Mouse (Mus musculus) neural tube, embryonic 13.5 days (tissue): Measurements from ENCODE around the gene Rnf19b. TPM values are rescaled to one million over a fixed set of nuclear protein-coding genes. Genes with fewer than 3 reads are reported as not detected.

ENCODE experiments used
- ATAC-seq: fragments of 200-750 bp; cut with Nextera tagmentation; 2 replicates; pipeline ENCODE4 v1.8.0; 2017; ENCODE audit warnings: low read depth, mild to moderate bottlenecking, moderate TSS enrichment, moderate library complexity
- H3K27ac ChIP-seq: fragments of 300-500 bp; sonication (generic); replicated peaks from 2 replicates; pipeline ENCODE4 v1.5.1; 2015; ENCODE audit warnings: moderate library complexity, mild to moderate bottlenecking, inconsistent platforms
- H3K27me3 ChIP-seq: fragments of 300-500 bp; sonication (generic); 2 replicates; pipeline ENCODE4 v1.6.1; 2015; ENCODE audit warnings: mild to moderate bottlenecking, inconsistent platforms
- H3K36me3 ChIP-seq: fragments of 300-500 bp; sonication (generic); 2 replicates; pipeline ENCODE4 v1.6.1; 2015; ENCODE audit warnings: mild to moderate bottlenecking, inconsistent platforms
- H3K4me1 ChIP-seq: fragments of 300-500 bp; sonication (generic); replicated peaks from 2 replicates; pipeline ENCODE4 v1.6.1; 2015; ENCODE audit warnings: inconsistent platforms
- H3K4me2 ChIP-seq: fragments of 300-500 bp; sonication (generic); 2 replicates; pipeline ENCODE4 v1.6.1; 2015; ENCODE audit warnings: inconsistent platforms, mild to moderate bottlenecking, moderate library complexity
- H3K4me3 ChIP-seq: fragments of 300-500 bp; sonication (generic); 2 replicates; pipeline ENCODE4 v1.5.1; 2015; ENCODE audit warnings: mild to moderate bottlenecking, inconsistent platforms
- H3K9ac ChIP-seq: fragments of 300-500 bp; sonication (generic); 2 replicates; pipeline ENCODE4 v1.6.1; 2015; ENCODE audit warnings: moderate library complexity, mild to moderate bottlenecking, inconsistent platforms
- H3K9me3 ChIP-seq: fragments of 300-500 bp; sonication (generic); 2 replicates; pipeline ENCODE4 v1.6.1; 2016; ENCODE audit warnings: inconsistent platforms
- WGBS: fragments of 180-500 bp; shearing (Covaris S2); methylation state at CpG from one replicate; pipeline ENCODE4 v1.1.7; 2015; 5-methylcytosine and 5-hydroxymethylcytosine counted together
- polyA plus RNA-seq: library from polyadenylated mRNA; unstranded; fragments of >200 nt; fragmentation: Nextera tagmentation; extraction: Ambion mirVana; gene quantifications from 2 replicates; pipeline ENCODE4 v1.2.1, GENCODE M21; 2015

Gene Rnf19b
- polyA plus RNA-seq, 1 experiment from 2014 or later, result 22.4 TPM

- no peak for ATAC-seq
- H3K36me3 ChIP-seq, result no peaks in the 10 kb centered on the region
- WGBS, result 88% methylated on average over 1 of the region's 1 CpGs
- no peak overlapping the region for H3K27ac ChIP-seq
- H3K4me3 ChIP-seq, result no peak overlapping the region
- H3K4me2 ChIP-seq, result no peak overlapping the region
- H3K4me1 ChIP-seq, result peaks cover 37% of the 10 kb centered on the region
- no peak overlapping the region for H3K9ac ChIP-seq
- no peaks in the 10 kb centered on the region for H3K9me3 ChIP-seq
- no peaks in the 10 kb centered on the region for H3K27me3 ChIP-seq
Observed at GRCm38 (mm10) chr4:129061486-129061885, 3.4 kb downstream of the Rnf19b start.

- WGBS, result 88% methylated on average over 3 of the region's 3 CpGs
- H3K9ac ChIP-seq, result no peak overlapping the region
- no peak overlapping the region for H3K4me3 ChIP-seq
- H3K4me1 ChIP-seq, result peaks cover 32% of the 10 kb centered on the region
- no peak for ATAC-seq
- H3K27ac ChIP-seq, result no peak overlapping the region
- no peaks in the 10 kb centered on the region for H3K27me3 ChIP-seq
- no peaks in the 10 kb centered on the region for H3K9me3 ChIP-seq
- H3K4me2 ChIP-seq, result no peak overlapping the region
- no peaks in the 10 kb centered on the region for H3K36me3 ChIP-seq
Observed at GRCm38 (mm10) chr4:129062281-129063075, 4.4 kb downstream of the Rnf19b start.

GRCm38 (mm10) chr4:129065688-129066236, 7.7 kb downstream of the Rnf19b start:
- ATAC-seq, result no peak
- Histone ChIP-seq H3K36me3 (no peaks in the 10 kb centered on the region), H3K27me3 (no peaks in the 10 kb centered on the region)

GRCm38 (mm10) chr4:129067638-129068415, 9.8 kb downstream of the Rnf19b start:
- Histone ChIP-seq H3K27me3 (no peaks in the 10 kb centered on the region), H3K4me1 (no peaks in the 10 kb centered on the region; the same call in 1 of the 2 replicates), H3K4me3 (no peak overlapping the region), H3K9ac (no peak overlapping the region), H3K27ac (no peak overlapping the region), H3K4me2 (no peak overlapping the region), H3K9me3 (no peaks in the 10 kb centered on the region), H3K36me3 (no peaks in the 10 kb centered on the region)
- WGBS, result 85% methylated on average over 5 of the region's 5 CpGs
- ATAC-seq, result no peak

More at GRCm38 (mm10) chr4:129065688-129066236, 7.7 kb downstream of the Rnf19b start:
- Histone ChIP-seq H3K27ac (no peak overlapping the region), H3K9ac (no peak overlapping the region), H3K4me3 (no peak overlapping the region), H3K9me3 (no peaks in the 10 kb centered on the region), H3K4me2 (no peak overlapping the region), H3K4me1 (peaks cover 12% of the 10 kb centered on the region)

GRCm38 (mm10) chr4:129068848-129069247, 10.8 kb downstream of the Rnf19b start:
- Histone ChIP-seq H3K36me3 (peaks cover 6% of the 10 kb centered on the region), H3K27me3 (no peaks in the 10 kb centered on the region), H3K4me1 (no peaks in the 10 kb centered on the region; the same call in 1 of the 2 replicates), H3K27ac (no peak overlapping the region), H3K9me3 (no peaks in the 10 kb centered on the region), H3K4me2 (no peak overlapping the region), H3K4me3 (no peak overlapping the region), H3K9ac (no peak overlapping the region)
- WGBS, result 92% methylated on average over 4 of the region's 4 CpGs
- ATAC-seq, result no peak

GRCm38 (mm10) chr4:129079126-129079525, 21.1 kb downstream of the Rnf19b start:
- H3K4me3 ChIP-seq, result no peak overlapping the region
- no peak for ATAC-seq
- H3K27me3 ChIP-seq, result no peaks in the 10 kb centered on the region
- no peak overlapping the region for H3K4me2 ChIP-seq
- 96% methylated on average over 9 of the region's 9 CpGs for WGBS
- no peaks in the 10 kb centered on the region for H3K9me3 ChIP-seq
- H3K36me3 ChIP-seq, result peaks cover 92% of the 10 kb centered on the region
- H3K4me1 ChIP-seq, result peaks cover 16% of the 10 kb centered on the region
- H3K9ac ChIP-seq, result no peak overlapping the region
- H3K27ac ChIP-seq, result no peak overlapping the region

- no peak overlapping the region for H3K4me2 ChIP-seq
- peaks cover 92% of the 10 kb centered on the region for H3K36me3 ChIP-seq
- no peak overlapping the region for H3K4me3 ChIP-seq
- 0 out of 2 replicates have a peak overlapping the region, but pooled peaks have one; percentile 19 for H3K9ac ChIP-seq
- no peaks in the 10 kb centered on the region for H3K9me3 ChIP-seq
- ATAC-seq, result no peak
- H3K27me3 ChIP-seq, result no peaks in the 10 kb centered on the region
- 86% methylated on average over 7 of the region's 7 CpGs for WGBS
- H3K27ac ChIP-seq, result peak overlapping the region; percentile 46; the same call in 1 of the 2 replicates
- peaks cover 16% of the 10 kb centered on the region for H3K4me1 ChIP-seq
Observed at GRCm38 (mm10) chr4:129081041-129081440, 23.0 kb downstream of the Rnf19b start.

- no peak for ATAC-seq
- H3K36me3 ChIP-seq, result peaks cover 88% of the 10 kb centered on the region
Observed at GRCm38 (mm10) chr4:129081512-129081911, 23.4 kb downstream of the Rnf19b start.

GRCm38 (mm10) chr4:129081939-129082338, 23.9 kb downstream of the Rnf19b start:
- H3K27ac ChIP-seq, result no peak overlapping the region
- WGBS, result 83% methylated on average over 3 of the region's 3 CpGs
- H3K36me3 ChIP-seq, result peaks cover 83% of the 10 kb centered on the region

More at GRCm38 (mm10) chr4:129081512-129081911, 23.4 kb downstream of the Rnf19b start:
- no peaks in the 10 kb centered on the region for H3K9me3 ChIP-seq
- H3K27me3 ChIP-seq, result no peaks in the 10 kb centered on the region
- 50% methylated on average over 6 of the region's 6 CpGs for WGBS
- H3K4me3 ChIP-seq, result no peak overlapping the region
- H3K4me2 ChIP-seq, result no peak overlapping the region
- peak overlapping the region; percentile 46; the same call in 1 of the 2 replicates for H3K27ac ChIP-seq
- peaks cover 16% of the 10 kb centered on the region for H3K4me1 ChIP-seq
- H3K9ac ChIP-seq, result 0 out of 2 replicates have a peak overlapping the region, but pooled peaks have one; percentile 19

GRCm38 (mm10) chr4:129082379-129083115, 24.5 kb downstream of the Rnf19b start:
- H3K4me3 ChIP-seq, result no peak overlapping the region
- peaks cover 77% of the 10 kb centered on the region for H3K36me3 ChIP-seq
- 53% methylated on average over 10 of the region's 10 CpGs for WGBS
- H3K27ac ChIP-seq, result no peak overlapping the region
- no peaks in the 10 kb centered on the region for H3K27me3 ChIP-seq
- no peak overlapping the region for H3K9ac ChIP-seq
- no peak overlapping the region for H3K4me2 ChIP-seq
- peak; percentile 69 for ATAC-seq
- peaks cover 16% of the 10 kb centered on the region for H3K4me1 ChIP-seq
- H3K9me3 ChIP-seq, result no peaks in the 10 kb centered on the region

More at GRCm38 (mm10) chr4:129081939-129082338, 23.9 kb downstream of the Rnf19b start:
- Histone ChIP-seq H3K4me3 (no peak overlapping the region), H3K4me2 (no peak overlapping the region), H3K9ac (no peak overlapping the region), H3K9me3 (no peaks in the 10 kb centered on the region), H3K27me3 (no peaks in the 10 kb centered on the region), H3K4me1 (peaks cover 16% of the 10 kb centered on the region)
- ATAC-seq, result no peak

GRCm38 (mm10) chr4:129084896-129085295, 26.8 kb downstream of the Rnf19b start:
- H3K4me1 ChIP-seq, result peaks cover 16% of the 10 kb centered on the region
- ATAC-seq, result no peak
- H3K9ac ChIP-seq, result no peak overlapping the region
- no peak overlapping the region for H3K27ac ChIP-seq
- WGBS, result 89% methylated on average over 9 of the region's 9 CpGs
- H3K4me3 ChIP-seq, result no peak overlapping the region
- no peak overlapping the region for H3K4me2 ChIP-seq
- peaks cover 54% of the 10 kb centered on the region for H3K36me3 ChIP-seq
- H3K27me3 ChIP-seq, result no peaks in the 10 kb centered on the region
- H3K9me3 ChIP-seq, result no peaks in the 10 kb centered on the region
